Mouse (Mus musculus) ES-Bruce4 (cell line): ENCODE data around the gene Ece2. TPM values are rescaled to one million over a fixed set of nuclear protein-coding genes. Genes with fewer than 3 reads are reported as not detected.

ENCODE experiments used
- H3K27ac ChIP-seq: 2 replicates; pipeline ENCODE4 v1.5.1; 2012; ENCODE audit warnings: low read length, inconsistent platforms; ENCODE audit not compliant: insufficient read depth
- H3K27me3 ChIP-seq: 2 replicates; pipeline ENCODE4 v1.6.1; 2012; ENCODE audit warnings: mild to moderate bottlenecking, low read length, inconsistent platforms; ENCODE audit not compliant: control insufficient read depth, poor library complexity, insufficient read depth, severe bottlenecking
- H3K36me3 ChIP-seq: 2 replicates; pipeline ENCODE4 v1.6.1; 2012; ENCODE audit warnings: inconsistent platforms, mild to moderate bottlenecking, low read length, moderate library complexity; ENCODE audit not compliant: control insufficient read depth, poor library complexity, insufficient read depth, severe bottlenecking
- H3K4me1 ChIP-seq: one replicate; pipeline ENCODE4 v1.8.1; 2011; ENCODE audit warnings: low read length; ENCODE audit not compliant: control insufficient read depth, insufficient read depth
- H3K4me3 ChIP-seq: 2 replicates; pipeline ENCODE4 v1.5.1; 2011; ENCODE audit warnings: low read depth, mild to moderate bottlenecking, low read length
- H3K9ac ChIP-seq: 2 replicates; pipeline ENCODE4 v1.6.1; 2012; ENCODE audit warnings: low read depth, mild to moderate bottlenecking, inconsistent platforms; ENCODE audit not compliant: poor library complexity, severe bottlenecking
- H3K9me3 ChIP-seq: replicated peaks from 2 replicates; pipeline ENCODE4 v1.6.1; 2012; ENCODE audit warnings: mild to moderate bottlenecking, low read length, inconsistent platforms; ENCODE audit not compliant: control insufficient read depth, poor library complexity, insufficient read depth, severe bottlenecking
- CTCF ChIP-seq: IDR thresholded peaks from one replicate; pipeline ENCODE4 v1.8.1; 2011; ENCODE audit warnings: low read depth, low read length
- EP300 ChIP-seq: IDR thresholded peaks from 2 replicates; pipeline ENCODE4 v1.6.1; 2011; ENCODE audit warnings: low read depth, low read length; ENCODE audit not compliant: insufficient read depth
- POLR2A ChIP-seq: IDR thresholded peaks from one replicate; pipeline ENCODE4 v1.8.1; 2011; ENCODE audit warnings: low read length; ENCODE audit not compliant: insufficient read depth
- polyA plus RNA-seq: library from polyadenylated mRNA; stranded (reverse); fragments of >200 nt; gene quantifications from 2 replicates; pipeline ENCODE4 v1.2.4, GENCODE M21; 2011; ENCODE audit warnings: low read depth; ENCODE audit not compliant: missing spikeins, insufficient read depth, insufficient read length

The Ece2 gene
- polyA plus RNA-seq, 1 experiment: 3.4 TPM

- Histone ChIP-seq H3K27me3 (no peaks in the 10 kb centered on the region), H3K27ac (peak overlapping the region; percentile 54), H3K9me3 (no peaks in the 10 kb centered on the region), H3K9ac (peak overlapping the region; percentile 80), H3K36me3 (peaks cover 21% of the 10 kb centered on the region), H3K4me1 (no peaks in the 10 kb centered on the region), H3K4me3 (peak overlapping the region; percentile 98)
- TF ChIP-seq EP300 (no peak; the same call in 1 of the 2 replicates), CTCF (no peak), POLR2A (peak; percentile 86)
These were observed 18.9 kb upstream of the Ece2 start for GRCm38 (mm10) chr16:20610501-20611356.

GRCm38 (mm10) chr16:20611357-20612227, 18.0 kb upstream of the Ece2 start, which contains the start of the genes Eef1akmt4, Gm49333 and Alg3:
Eef1akmt4 (plus strand) TSS chr16:20611593.
Gm49333 (plus strand) TSS chr16:20611610.
Alg3 (minus strand) TSS chr16:20611735.
- H3K27ac ChIP-seq: peak within 1 kb of the TSS; percentile 54
- H3K4me1 ChIP-seq: no peaks in the 10 kb centered on the region
- peak within 1 kb of the TSS; percentile 80 for H3K9ac ChIP-seq
- H3K4me3 ChIP-seq: peak within 1 kb of the TSS; percentile 98
- TF ChIP-seq POLR2A (peak; percentile 40), EP300 (no peak)
- H3K9me3 ChIP-seq: no peaks in the 10 kb centered on the region
- no peaks in the 10 kb centered on the region for H3K27me3 ChIP-seq
- H3K36me3 ChIP-seq: peaks cover 12% of the 10 kb centered on the region

- TF ChIP-seq CTCF: no peak
- TF ChIP-seq EP300: no peak
- TF ChIP-seq POLR2A: no peak
- H3K36me3 ChIP-seq: no peaks in the 10 kb centered on the region
- no peaks in the 10 kb centered on the region for H3K4me1 ChIP-seq
- H3K27ac ChIP-seq: no peak overlapping the region
- H3K27me3 ChIP-seq: no peaks in the 10 kb centered on the region
- H3K9ac ChIP-seq: peak overlapping the region; percentile 94; the same call in 1 of the 2 replicates
- H3K9me3 ChIP-seq: no peaks in the 10 kb centered on the region
- H3K4me3 ChIP-seq: peak overlapping the region; percentile 55
These were observed 9.9 kb upstream of the Ece2 start for GRCm38 (mm10) chr16:20619541-20620398.

GRCm38 (mm10) chr16:20620399-20620735, 9.3 kb upstream of the Ece2 start:
- peak overlapping the region; percentile 55 for H3K4me3 ChIP-seq
- no peaks in the 10 kb centered on the region for H3K36me3 ChIP-seq
- no peaks in the 10 kb centered on the region for H3K27me3 ChIP-seq
- H3K9me3 ChIP-seq: no peaks in the 10 kb centered on the region
- H3K27ac ChIP-seq: no peak overlapping the region
- H3K9ac ChIP-seq: peak overlapping the region; percentile 94; the same call in 1 of the 2 replicates
- H3K4me1 ChIP-seq: no peaks in the 10 kb centered on the region
- no peak for TF ChIP-seq CTCF
- TF ChIP-seq EP300: no peak
- no peak for TF ChIP-seq POLR2A

GRCm38 (mm10) chr16:20620751-20621190, 8.9 kb upstream of the Ece2 start:
- no peak for TF ChIP-seq POLR2A
- TF ChIP-seq EP300: no peak
- no peak for TF ChIP-seq CTCF
- peak overlapping the region; percentile 55 for H3K4me3 ChIP-seq
- no peaks in the 10 kb centered on the region for H3K36me3 ChIP-seq
- H3K27me3 ChIP-seq: no peaks in the 10 kb centered on the region
- no peaks in the 10 kb centered on the region for H3K9me3 ChIP-seq
- H3K9ac ChIP-seq: peak overlapping the region; percentile 94
- no peak overlapping the region for H3K27ac ChIP-seq
- H3K4me1 ChIP-seq: no peaks in the 10 kb centered on the region
